Mouse (Mus musculus) erythroid progenitor cell, adult 5-6 weeks (primary cell): Measurements from ENCODE around the gene Olfr93. TPM values are rescaled to one million over a fixed set of nuclear protein-coding genes. Genes with fewer than 3 reads are reported as not detected.
"Not testable (repeated sequence)": the region's sequence is repeated elsewhere in the genome, so short reads cannot be mapped to it uniquely, and the experiment has no call there.

Experiments
- ATAC-seq: replicated peaks from 2 replicates; pipeline ENCODE4 v1.8.0; 2016; ENCODE audit warnings: moderate number of reproducible peaks, mild to moderate bottlenecking, moderate TSS enrichment, inconsistent platforms; ENCODE audit not compliant: poor library complexity, low FRiP score, severe bottlenecking
- total RNA-seq, 2 experiments: library from RNA; stranded (forward) in 1 of 2; stranded (reverse) in 1 of 2; fragments of 150-400 nt in 1 of 2; fragments of 186-747, 209-891 nt in 1 of 2; gene quantifications; 2 replicates each; pipeline versions ENCODE4 v1.2.3 to v1.2.4; 2015 to 2017; ENCODE audit warnings: low replicate concordance in 2 of 2

Olfr93 gene
- total RNA-seq (2015; ENCODE audit: low replicate concordance) (not detected in 2 replicates), total RNA-seq (2017; ENCODE audit: low replicate concordance) (not detected in 2 replicates)

- ATAC-seq: no peak
Observed at GRCm38 (mm10) chr17:37161394-37161793, at the start of gene Olfr93. Olfr93 (minus strand) TSS chr17:37161494.

DNA sequence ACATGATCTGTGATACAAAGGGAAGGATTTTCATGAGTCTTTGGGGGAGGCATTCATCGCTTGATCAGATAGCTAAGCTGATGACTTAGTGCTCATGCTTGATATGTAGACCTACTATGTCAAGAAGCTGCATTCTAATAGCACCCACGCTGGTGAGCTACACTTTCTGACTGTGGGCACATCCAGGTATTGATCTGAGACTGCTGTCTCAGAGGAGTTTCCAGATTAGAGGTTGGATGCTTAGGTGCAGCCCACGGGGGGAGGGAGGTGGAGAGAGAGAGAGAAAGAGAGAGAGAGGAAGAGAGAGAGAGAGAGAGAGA lies 42.6 kb upstream of the Olfr93 start:
- no peak for ATAC-seq

DNA sequence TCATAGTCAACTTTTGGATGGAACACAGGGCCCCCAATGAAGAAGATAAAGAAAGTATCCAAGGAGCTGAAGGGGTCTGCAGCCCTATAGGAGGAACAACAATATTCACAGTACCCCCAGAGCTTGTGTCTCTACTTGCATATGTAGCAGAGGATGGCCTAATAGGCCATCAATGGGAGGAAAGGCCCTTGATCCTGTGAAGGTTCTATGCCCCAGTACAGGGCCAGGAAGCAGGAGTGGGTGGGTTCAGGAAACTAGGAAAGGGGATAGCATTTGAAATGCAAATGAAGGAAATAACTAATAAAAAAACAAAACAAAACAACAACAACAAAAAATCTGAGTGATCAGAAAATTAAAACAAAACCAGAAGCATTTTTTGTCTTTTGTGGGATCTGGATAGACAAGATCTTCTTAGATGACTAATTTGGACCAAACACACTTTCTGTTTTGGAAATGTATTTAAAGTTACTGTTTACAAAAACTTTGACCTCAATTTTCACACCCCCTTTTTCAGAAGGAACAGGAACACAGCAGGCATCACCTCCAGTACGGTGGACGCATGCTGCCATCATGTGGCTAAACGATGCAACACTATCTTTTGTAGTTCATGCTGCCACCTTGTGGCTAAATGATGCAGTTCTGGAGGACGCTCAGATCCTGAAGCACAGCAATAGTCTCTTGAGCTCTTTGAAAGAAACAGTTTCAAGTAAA lies 42.1 kb upstream of the Olfr93 start:
- peak; percentile 73 for ATAC-seq

DNA sequence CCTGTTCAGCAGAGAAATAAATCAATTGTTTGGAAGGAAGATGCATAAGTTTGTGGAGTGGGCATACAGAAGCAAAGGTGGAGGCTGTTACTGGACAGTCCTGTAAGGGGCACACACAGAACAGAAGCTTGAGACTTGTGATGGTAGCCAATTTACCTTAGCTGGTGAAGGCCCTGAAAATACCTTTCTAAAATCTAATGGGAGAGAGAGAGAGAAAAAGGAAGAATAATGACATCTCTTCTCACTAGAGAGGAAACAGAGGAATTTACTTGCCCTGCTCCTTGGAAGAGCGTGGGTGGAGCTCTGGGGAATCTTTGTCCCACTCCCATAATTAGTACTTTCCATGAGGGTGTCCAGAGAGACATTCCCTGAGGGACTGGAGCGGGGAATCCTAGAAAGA lies 39.6 kb upstream of the Olfr93 start, which contains the start of gene Olfr94:
Gene Olfr94 (minus strand): TSS at position 101 of the 400 bp plus-strand sequence.
- no peak for ATAC-seq

- no peak for ATAC-seq
Observed at GRCm38 (mm10) chr17:37196845-37197724, 35.8 kb upstream of the Olfr93 start.

DNA sequence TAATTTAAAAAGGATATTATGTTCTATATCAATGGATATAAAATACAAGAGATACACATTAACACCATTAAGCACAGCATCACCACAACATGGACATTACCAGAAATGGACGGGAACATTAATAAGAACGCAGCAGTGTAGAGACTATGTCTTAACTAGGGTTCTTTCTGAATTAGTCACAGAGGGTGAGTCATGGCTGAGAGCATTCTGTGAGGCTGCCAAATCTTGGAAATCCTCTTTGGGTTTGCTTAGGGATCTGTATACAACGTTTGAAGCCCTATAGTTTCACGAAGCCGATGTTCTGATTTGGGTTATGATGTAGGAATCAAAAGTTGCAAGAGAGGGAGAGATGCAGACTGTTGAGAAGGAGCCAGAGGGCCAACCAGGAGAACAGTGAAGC lies 33.5 kb upstream of the Olfr93 start:
- ATAC-seq: no peak

GRCm38 (mm10) chr17:37193656-37194055 lies 32.4 kb upstream of the Olfr93 start, which contains the start of gene Ubd:
Ubd (plus strand) TSS chr17:37193892.
- ATAC-seq: no peak

DNA sequence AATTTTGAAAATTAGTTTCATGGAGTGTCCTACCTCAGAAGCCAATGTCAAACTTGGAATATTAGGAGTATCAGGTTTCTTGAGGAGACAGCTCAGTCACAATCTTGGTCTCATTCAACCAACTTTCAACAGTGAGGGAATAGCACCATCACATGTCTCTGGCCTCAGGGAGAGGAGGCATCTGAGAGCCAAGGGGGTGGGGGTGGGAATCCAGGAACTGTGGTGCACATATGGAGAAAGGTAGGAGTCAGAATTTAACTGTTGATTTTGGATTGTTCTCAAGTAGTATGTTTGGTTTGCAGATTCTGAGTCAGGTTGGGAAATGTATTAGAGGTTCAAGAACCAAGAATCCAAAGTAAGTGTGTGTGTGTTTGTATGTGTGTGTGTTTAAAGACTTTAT lies 31.7 kb upstream of the Olfr93 start:
- no peak for ATAC-seq

DNA sequence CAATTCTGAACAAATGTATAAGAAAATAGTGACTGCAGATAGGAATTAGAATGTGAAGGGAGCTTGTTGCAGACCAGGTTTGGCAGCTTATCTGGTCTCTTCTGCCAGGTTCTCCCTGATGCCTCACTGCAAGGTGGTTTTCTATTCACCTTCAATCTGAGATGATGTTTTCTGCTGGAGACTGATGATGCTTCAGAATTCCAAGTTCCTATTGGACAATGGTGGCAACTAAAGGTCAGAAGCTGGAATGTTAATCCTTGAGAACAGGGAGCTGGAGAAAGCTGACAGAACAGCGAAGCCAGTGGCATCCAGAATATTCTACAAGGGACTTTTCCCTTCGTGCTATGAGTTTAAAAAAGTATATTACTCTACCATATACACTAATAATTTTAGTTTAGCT lies 29.4 kb upstream of the Olfr93 start:
- ATAC-seq: no peak

DNA sequence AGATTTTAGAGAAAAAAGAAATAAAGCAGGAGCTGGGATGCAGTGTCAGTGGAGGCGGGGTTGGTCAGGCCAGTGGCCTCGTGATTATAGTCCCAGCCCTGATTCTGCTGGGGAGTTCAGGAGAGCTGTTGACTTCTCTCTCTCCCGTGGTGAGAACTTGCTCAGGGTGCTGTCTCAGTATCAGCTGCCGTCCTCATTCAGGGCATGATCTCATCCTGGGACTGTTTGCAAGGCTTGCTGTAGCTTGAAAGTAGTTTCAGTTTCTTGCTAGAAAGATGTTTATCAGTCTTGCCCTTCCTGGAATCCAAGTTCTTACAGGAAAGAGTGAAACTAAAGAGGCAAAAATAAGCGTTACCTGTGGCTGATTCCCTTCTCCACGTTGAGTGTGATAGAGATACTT lies 24.2 kb upstream of the Olfr93 start:
- ATAC-seq: no peak

- not testable (repeated sequence) for ATAC-seq
Observed at GRCm38 (mm10) chr17:37131366-37131765, 29.9 kb downstream of the Olfr93 start.

DNA sequence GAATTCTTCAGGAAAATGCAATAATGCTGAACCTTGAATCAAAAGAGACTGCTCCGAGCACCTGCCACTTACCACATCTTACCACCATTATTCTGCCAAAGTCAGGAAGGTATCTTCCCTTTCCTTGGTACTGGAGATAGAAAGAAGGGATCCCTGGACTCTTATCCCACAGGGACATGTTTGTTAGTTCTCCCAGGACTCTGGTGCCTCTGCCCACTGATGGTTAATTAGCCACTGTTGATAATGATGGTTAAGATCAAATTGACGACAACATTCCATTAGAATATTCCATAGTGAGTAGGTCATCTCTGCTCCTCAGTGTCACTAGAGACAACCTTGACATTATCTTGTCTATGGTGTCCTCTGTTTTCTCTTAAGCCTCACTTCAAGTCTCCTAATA lies 41.3 kb downstream of the Olfr93 start, which contains the start of gene Olfr92:
Gene Olfr92 (minus strand): TSS at position 101 of the 400 bp plus-strand sequence.
- no peak for ATAC-seq

DNA sequence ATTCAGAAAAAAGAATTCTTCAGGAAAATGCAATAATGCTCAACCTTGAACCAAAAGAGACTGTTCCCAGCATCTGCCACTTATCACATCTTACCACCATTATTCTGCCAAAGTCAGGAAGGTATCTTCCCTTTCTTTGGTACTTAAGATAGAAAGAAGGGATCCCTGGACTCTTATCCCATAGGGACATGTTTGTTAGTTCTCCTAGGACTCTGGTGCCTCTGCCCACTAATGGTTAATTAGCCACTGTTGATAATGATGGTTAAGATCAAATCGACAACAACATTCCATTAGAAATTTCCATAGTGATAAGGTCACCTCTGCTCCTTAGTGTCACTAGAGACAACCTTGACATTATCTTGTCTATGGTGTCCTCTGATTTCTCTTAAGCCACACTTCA lies 63.1 kb downstream of the Olfr93 start, which contains the start of gene Olfr91:
Gene Olfr91 (minus strand): TSS at position 101 of the 400 bp plus-strand sequence.
- ATAC-seq: no peak

- ATAC-seq: no peak
Observed at GRCm38 (mm10) chr17:37093289-37093688, 68.0 kb downstream of the Olfr93 start.

DNA sequence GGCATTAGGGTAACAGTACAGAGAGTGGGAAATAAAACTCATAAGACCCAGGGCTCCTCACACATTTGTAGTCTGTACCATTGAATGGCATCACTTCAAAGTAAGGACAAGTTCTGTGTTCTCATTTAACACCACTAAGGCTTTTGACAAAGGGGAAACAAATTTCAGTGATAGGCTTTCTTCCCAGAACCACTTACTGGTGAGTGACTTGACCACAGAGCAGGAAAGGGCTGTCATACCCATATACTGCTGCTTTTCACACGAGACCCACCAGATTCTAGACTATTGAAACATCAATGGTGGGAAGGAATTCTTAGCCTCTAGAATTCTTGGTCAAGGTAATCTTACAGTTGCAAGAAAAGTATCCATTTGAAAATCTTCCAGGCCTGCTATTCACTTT lies 69.1 kb downstream of the Olfr93 start:
- ATAC-seq: no peak

Other genes starting within 250 kb of the Olfr93 start
- gene Rnf39, start 218.6 kb downstream of the Olfr93 start, total RNA-seq (2015; ENCODE audit: low replicate concordance): not detected in 2 replicates
- not detected in 2 replicates for gene Rnf39, start 218.6 kb downstream of the Olfr93 start, total RNA-seq (2017; ENCODE audit: low replicate concordance)
- gene Ppp1r11, start 209.8 kb downstream of the Olfr93 start, total RNA-seq (2015; ENCODE audit: low replicate concordance): 8.6 and 24.3 TPM in 2 replicates
- 2.2 and 10.8 TPM in 2 replicates for gene Ppp1r11, start 209.8 kb downstream of the Olfr93 start, total RNA-seq (2017; ENCODE audit: low replicate concordance)
- gene Znrd1, start 202.9 kb downstream of the Olfr93 start, total RNA-seq (2015; ENCODE audit: low replicate concordance): 6.7 and 32.4 TPM in 2 replicates
- 4.4 TPM in 1 of 2 replicates, not detected in the other for gene Znrd1, start 202.9 kb downstream of the Olfr93 start, total RNA-seq (2017; ENCODE audit: low replicate concordance)
- gene Znrd1as, start 202.9 kb downstream of the Olfr93 start, total RNA-seq (2015; ENCODE audit: low replicate concordance): 9.6 TPM in 1 of 2 replicates, not detected in the other
- gene Znrd1as, start 202.9 kb downstream of the Olfr93 start, total RNA-seq (2017; ENCODE audit: low replicate concordance): 9.8 TPM in 1 of 2 replicates, not detected in the other
- not detected in 2 replicates for gene 2410137M14Rik, start 180.3 kb downstream of the Olfr93 start, total RNA-seq (2015; ENCODE audit: low replicate concordance)
- not detected in 2 replicates for gene 2410137M14Rik, start 180.3 kb downstream of the Olfr93 start, total RNA-seq (2017; ENCODE audit: low replicate concordance)
- gene H2-M5, start 172.0 kb downstream of the Olfr93 start, total RNA-seq (2015; ENCODE audit: low replicate concordance): not detected in 2 replicates
- not detected in 2 replicates for gene H2-M5, start 172.0 kb downstream of the Olfr93 start, total RNA-seq (2017; ENCODE audit: low replicate concordance)
- gene Zfp57, start 160.3 kb downstream of the Olfr93 start, total RNA-seq (2015; ENCODE audit: low replicate concordance): not detected in 2 replicates
- gene Zfp57, start 160.3 kb downstream of the Olfr93 start, total RNA-seq (2017; ENCODE audit: low replicate concordance): not detected in 2 replicates
- not detected in 2 replicates for gene Mog, start 138.1 kb downstream of the Olfr93 start, total RNA-seq (2015; ENCODE audit: low replicate concordance)
- gene Mog, start 138.1 kb downstream of the Olfr93 start, total RNA-seq (2017; ENCODE audit: low replicate concordance): not detected in 2 replicates
- 3.8 and 11.5 TPM in 2 replicates for gene Gabbr1, start 115.5 kb downstream of the Olfr93 start, total RNA-seq (2015; ENCODE audit: low replicate concordance)
- 0.51 and 1.5 TPM in 2 replicates for gene Gabbr1, start 115.5 kb downstream of the Olfr93 start, total RNA-seq (2017; ENCODE audit: low replicate concordance)
- gene Olfr90, start 73.0 kb downstream of the Olfr93 start, total RNA-seq (2015; ENCODE audit: low replicate concordance): not detected in 2 replicates
- gene Olfr90, start 73.0 kb downstream of the Olfr93 start, total RNA-seq (2017; ENCODE audit: low replicate concordance): not detected in 2 replicates
- gene Olfr91, start 63.2 kb downstream of the Olfr93 start, total RNA-seq (2015; ENCODE audit: low replicate concordance): not detected in 2 replicates
- not detected in 2 replicates for gene Olfr91, start 63.2 kb downstream of the Olfr93 start, total RNA-seq (2017; ENCODE audit: low replicate concordance)
- not detected in 2 replicates for gene Olfr92, start 41.4 kb downstream of the Olfr93 start, total RNA-seq (2015; ENCODE audit: low replicate concordance)
- gene Olfr92, start 41.4 kb downstream of the Olfr93 start, total RNA-seq (2017; ENCODE audit: low replicate concordance): not detected in 2 replicates
- 4.0 TPM in 1 of 2 replicates, not detected in the other for gene Ubd, start 32.4 kb upstream of the Olfr93 start, total RNA-seq (2015; ENCODE audit: low replicate concordance)
- 4.5 and 8.9 TPM in 2 replicates for gene Ubd, start 32.4 kb upstream of the Olfr93 start, total RNA-seq (2017; ENCODE audit: low replicate concordance)
- gene Olfr94, start 39.5 kb upstream of the Olfr93 start, total RNA-seq (2015; ENCODE audit: low replicate concordance): not detected in 2 replicates
- gene Olfr94, start 39.5 kb upstream of the Olfr93 start, total RNA-seq (2017; ENCODE audit: low replicate concordance): not detected in 2 replicates
- not detected in 2 replicates for gene Olfr95, start 51.6 kb upstream of the Olfr93 start, total RNA-seq (2015; ENCODE audit: low replicate concordance)
- gene Olfr95, start 51.6 kb upstream of the Olfr93 start, total RNA-seq (2017; ENCODE audit: low replicate concordance): not detected in 2 replicates
- not detected in 2 replicates for gene Olfr96, start 58.7 kb upstream of the Olfr93 start, total RNA-seq (2015; ENCODE audit: low replicate concordance)
- gene Olfr96, start 58.7 kb upstream of the Olfr93 start, total RNA-seq (2017; ENCODE audit: low replicate concordance): not detected in 2 replicates
- not detected in 2 replicates for gene Olfr97, start 75.8 kb upstream of the Olfr93 start, total RNA-seq (2015; ENCODE audit: low replicate concordance)
- gene Olfr97, start 75.8 kb upstream of the Olfr93 start, total RNA-seq (2017; ENCODE audit: low replicate concordance): not detected in 2 replicates
- gene Olfr98, start 102.3 kb upstream of the Olfr93 start, total RNA-seq (2015; ENCODE audit: low replicate concordance): not detected in 2 replicates
- gene Olfr98, start 102.3 kb upstream of the Olfr93 start, total RNA-seq (2017; ENCODE audit: low replicate concordance): not detected in 2 replicates
- 1.3 TPM in 1 of 2 replicates, not detected in the other for gene H2-M3, start 108.7 kb upstream of the Olfr93 start, total RNA-seq (2015; ENCODE audit: low replicate concordance)
- 5.3 and 6.8 TPM in 2 replicates for gene H2-M3, start 108.7 kb upstream of the Olfr93 start, total RNA-seq (2017; ENCODE audit: low replicate concordance)
- not detected in 2 replicates for gene Olfr99, start 122.0 kb upstream of the Olfr93 start, total RNA-seq (2015; ENCODE audit: low replicate concordance)
- gene Olfr99, start 122.0 kb upstream of the Olfr93 start, total RNA-seq (2017; ENCODE audit: low replicate concordance): not detected in 2 replicates
- gene Olfr101, start 142.8 kb upstream of the Olfr93 start, total RNA-seq (2015; ENCODE audit: low replicate concordance): not detected in 2 replicates
- gene Olfr101, start 142.8 kb upstream of the Olfr93 start, total RNA-seq (2017; ENCODE audit: low replicate concordance): not detected in 2 replicates
- not detected in 2 replicates for gene Olfr102, start 155.6 kb upstream of the Olfr93 start, total RNA-seq (2015; ENCODE audit: low replicate concordance)
- gene Olfr102, start 155.6 kb upstream of the Olfr93 start, total RNA-seq (2017; ENCODE audit: low replicate concordance): not detected in 2 replicates
- not detected in 2 replicates for gene Olfr103, start 178.2 kb upstream of the Olfr93 start, total RNA-seq (2015; ENCODE audit: low replicate concordance)
- not detected in 2 replicates for gene Olfr103, start 178.2 kb upstream of the Olfr93 start, total RNA-seq (2017; ENCODE audit: low replicate concordance)
- gene Olfr104-ps, start 198.1 kb upstream of the Olfr93 start, total RNA-seq (2015; ENCODE audit: low replicate concordance): not detected in 2 replicates
- not detected in 2 replicates for gene Olfr104-ps, start 198.1 kb upstream of the Olfr93 start, total RNA-seq (2017; ENCODE audit: low replicate concordance)
- gene Olfr105-ps, start 217.5 kb upstream of the Olfr93 start, total RNA-seq (2015; ENCODE audit: low replicate concordance): not detected in 2 replicates
- gene Olfr105-ps, start 217.5 kb upstream of the Olfr93 start, total RNA-seq (2017; ENCODE audit: low replicate concordance): not detected in 2 replicates
- not detected in 2 replicates for gene Olfr106-ps, start 228.9 kb upstream of the Olfr93 start, total RNA-seq (2015; ENCODE audit: low replicate concordance)
- gene Olfr106-ps, start 228.9 kb upstream of the Olfr93 start, total RNA-seq (2017; ENCODE audit: low replicate concordance): not detected in 2 replicates
- gene Olfr107, start 237.7 kb upstream of the Olfr93 start, total RNA-seq (2015; ENCODE audit: low replicate concordance): not detected in 2 replicates
- not detected in 2 replicates for gene Olfr107, start 237.7 kb upstream of the Olfr93 start, total RNA-seq (2017; ENCODE audit: low replicate concordance)